Mouse (Mus musculus): Measurements from ENCODE around the gene Kdm3a. TPM values are rescaled to one million over a fixed set of nuclear protein-coding genes. Genes with fewer than 3 reads are reported as not detected.
A peak's percentile ranks its signal among the peaks of the same experiment; 100 is the strongest.

The Kdm3a gene
- total and polyA plus RNA-seq, 3 experiments, result 12.3 to 38.1 (median 22.5) TPM

- no peak overlapping the region for H3K9ac ChIP-seq (ENCODE audit: insufficient read depth, low read depth)
- DNase-seq (ENCODE audit: extremely low read depth), result no peak
- in situ Hi-C loops (cut with MboI; ENCODE audit: low pct_ligation_motif_present, low pct_unique_long_range_greater_than_20kb, low sequenced_read_pairs), result no loop called here
- no peaks in the 10 kb centered on the region; the same call in 1 of the 2 replicates for H3K79me2 ChIP-seq (replicated peaks; ENCODE audit: control insufficient read depth, extremely low read depth, insufficient read depth, poor library complexity, severe bottlenecking)
- no peak overlapping the region for H3K4me3 ChIP-seq (replicated peaks in 1 of 3; ENCODE audit: low read depth in 2 of 3, low read length in 2 of 3, poor library complexity in 1 of 3)
- no peaks in the 10 kb centered on the region for H3K4me1 ChIP-seq (ENCODE audit: control insufficient read depth in 1 of 2, insufficient read depth in 2 of 2)
- H3K4me2 ChIP-seq (ENCODE audit: insufficient read depth, low read depth, poor library complexity, severe bottlenecking), result no peak overlapping the region
- peaks cover 5 to 21% of the 10 kb centered on the region in 2 experiments for H3K36me3 ChIP-seq (replicated peaks in 1 of 2; ENCODE audit: control insufficient read depth in 1 of 2, insufficient read depth in 1 of 2, low read length in 1 of 2)
- dilution Hi-C loops (cut with MboI; ENCODE audit: extremely low pct_ligation_motif_present, extremely low pct_unique_long_range_greater_than_20kb, low sequenced_read_pairs), result no loop called here
- no peaks in the 10 kb centered on the region for H3K27me3 ChIP-seq (replicated peaks)
- TF ChIP-seq POLR2A (IDR thresholded peaks at IDR 0.05; ENCODE audit: low read depth, low read length), result no peak
- TF ChIP-seq SMC3 (IDR thresholded peaks at IDR 0.05; ENCODE audit: low read depth, low read length), result no peak
- TF ChIP-seq RCOR1 (conservative IDR thresholded peaks at IDR 0.05; ENCODE audit: low read depth, low read length), result no peak
- no peak for TF ChIP-seq BHLHE40 (IDR thresholded peaks at IDR 0.05; ENCODE audit: low read depth, low read length)
- TF ChIP-seq ZNF384 (IDR thresholded peaks at IDR 0.05; ENCODE audit: low read depth, low read length), result no peak
- no peak for TF ChIP-seq MXI1 (IDR thresholded peaks at IDR 0.05; ENCODE audit: low read depth, low read length)
- TF ChIP-seq KAT2A (IDR thresholded peaks at IDR 0.05; ENCODE audit: insufficient replicate concordance, low read length), result no peak
- TF ChIP-seq MYC (IDR thresholded peaks at IDR 0.05; ENCODE audit: low read depth, low read length), result no peak
- TF ChIP-seq MEF2A (IDR thresholded peaks at IDR 0.05; ENCODE audit: borderline replicate concordance, low read depth, low read length), result no peak
- no peak for TF ChIP-seq EP300 (IDR thresholded peaks at IDR 0.05; ENCODE audit: low read length)
- no peak for TF ChIP-seq POLR2AphosphoS2 (IDR thresholded peaks at IDR 0.05; ENCODE audit: low read depth, low read length)
- TF ChIP-seq MAX (IDR thresholded peaks at IDR 0.05; ENCODE audit: low read length), result no peak
- no peak for TF ChIP-seq ZKSCAN1 (IDR thresholded peaks at IDR 0.05; ENCODE audit: borderline replicate concordance, low read depth, low read length)
- TF ChIP-seq ZMIZ1 (IDR thresholded peaks at IDR 0.05; ENCODE audit: low read depth, low read length), result no peak
- no peaks in the 10 kb centered on the region for H3K9me3 ChIP-seq (replicated peaks; ENCODE audit: low read length)
- H3K27ac ChIP-seq (ENCODE audit: insufficient read depth, low read depth), result no peak overlapping the region
These were observed 77.3 kb downstream of the Kdm3a start for GRCm38 (mm10) chr6:71555507-71555951.

GRCm38 (mm10) chr6:71543686-71544499 is 88.9 kb downstream of the Kdm3a start, which contains the start of gene Chmp3:
Gene Chmp3 (plus strand): TSS chr6:71543797.
- in situ Hi-C loops (cut with MboI; ENCODE audit: low pct_ligation_motif_present, low pct_unique_long_range_greater_than_20kb, low sequenced_read_pairs) (no loop called here), dilution Hi-C loops (cut with MboI; ENCODE audit: extremely low pct_ligation_motif_present, extremely low pct_unique_long_range_greater_than_20kb, low sequenced_read_pairs) (no loop called here)
- peaks cover 0 to 34% of the 10 kb centered on the region in 2 experiments; a peak in 2 of 4 replicates for H3K4me1 ChIP-seq (ENCODE audit: control insufficient read depth in 1 of 2, insufficient read depth in 2 of 2)
- H3K79me2 ChIP-seq (replicated peaks; ENCODE audit: control insufficient read depth, extremely low read depth, insufficient read depth, poor library complexity, severe bottlenecking), result peaks cover 2% of the 10 kb centered on the region; the same call in 1 of the 2 replicates
- peak within 1 kb of the TSS; percentile 73 to 80 (median 74) for H3K4me3 ChIP-seq (replicated peaks in 1 of 3; ENCODE audit: low read depth in 2 of 3, low read length in 2 of 3, poor library complexity in 1 of 3)
- peak within 1 kb of the TSS; percentile 87 for H3K9ac ChIP-seq (ENCODE audit: insufficient read depth, low read depth)
- peak within 1 kb of the TSS; percentile 76 for H3K27ac ChIP-seq (ENCODE audit: insufficient read depth, low read depth)
- H3K9me3 ChIP-seq (replicated peaks; ENCODE audit: low read length), result no peaks in the 10 kb centered on the region
- peaks cover 0 to 6% of the 10 kb centered on the region in 2 experiments for H3K36me3 ChIP-seq (replicated peaks in 1 of 2; ENCODE audit: control insufficient read depth in 1 of 2, insufficient read depth in 1 of 2, low read length in 1 of 2)
- peak; percentile 90 for DNase-seq (ENCODE audit: extremely low read depth)
- no peaks in the 10 kb centered on the region for H3K27me3 ChIP-seq (replicated peaks)
- H3K4me2 ChIP-seq (ENCODE audit: insufficient read depth, low read depth, poor library complexity, severe bottlenecking), result peak within 1 kb of the TSS; percentile 58
- no peak for TF ChIP-seq E2F4 (IDR thresholded peaks at IDR 0.05; ENCODE audit: insufficient replicate concordance, low read depth, low read length)
- TF ChIP-seq TBP (conservative IDR thresholded peaks at IDR 0.05; ENCODE audit: low read depth, low read length), result peak; percentile 86
- no peak; the same call in 1 of the 2 replicates for TF ChIP-seq MYC (IDR thresholded peaks at IDR 0.05; ENCODE audit: low read depth, low read length)
- 0 out of 2 replicates have a peak, but pooled peaks have one; percentile 69 for TF ChIP-seq MAZ (IDR thresholded peaks at IDR 0.05; ENCODE audit: low read depth, low read length)
- TF ChIP-seq SMC3 (IDR thresholded peaks at IDR 0.05; ENCODE audit: low read depth, low read length), result no peak
- TF ChIP-seq MAFK (IDR thresholded peaks at IDR 0.05; ENCODE audit: insufficient replicate concordance, low read length), result no peak
- TF ChIP-seq POLR2A (IDR thresholded peaks at IDR 0.05; ENCODE audit: low read depth, low read length), result peak; percentile 84
- TF ChIP-seq IRF4 (IDR thresholded peaks at IDR 0.05; ENCODE audit: low read depth, low read length), result 0 out of 2 replicates have a peak, but pooled peaks have one; percentile 36
- no peak for TF ChIP-seq PAX5 (IDR thresholded peaks at IDR 0.05; ENCODE audit: low read length)
- no peak; the same call in 1 of the 2 replicates for TF ChIP-seq RCOR1 (conservative IDR thresholded peaks at IDR 0.05; ENCODE audit: low read depth, low read length)
- TF ChIP-seq BHLHE40 (IDR thresholded peaks at IDR 0.05; ENCODE audit: low read depth, low read length), result peak; percentile 58; the same call in 1 of the 2 replicates
- TF ChIP-seq USF2 (conservative IDR thresholded peaks at IDR 0.05; ENCODE audit: low read depth, low read length), result no peak
- TF ChIP-seq USF1 (IDR thresholded peaks at IDR 0.05; ENCODE audit: low read depth, low read length), result no peak
- TF ChIP-seq CTCF (conservative IDR thresholded peaks at IDR 0.05 in 1 of 2, IDR thresholded peaks at IDR 0.05 in 1 of 2; ENCODE audit: low read depth in 2 of 2, low read length in 2 of 2), result no peak
- peak; percentile 17; the same call in 1 of the 2 replicates for TF ChIP-seq KAT2A (IDR thresholded peaks at IDR 0.05; ENCODE audit: insufficient replicate concordance, low read length)
- peak; percentile 76 for TF ChIP-seq SIN3A (IDR thresholded peaks at IDR 0.05; ENCODE audit: low read length)
- peak; percentile 98 for TF ChIP-seq CHD1 (IDR thresholded peaks at IDR 0.05; ENCODE audit: low read depth, low read length)
- peak; percentile 80 for TF ChIP-seq HCFC1 (IDR thresholded peaks at IDR 0.05; ENCODE audit: low read depth, low read length)
- no peak for TF ChIP-seq RAD21 (IDR thresholded peaks at IDR 0.05; ENCODE audit: low read depth, low read length)
- peak; percentile 83; the same call in 1 of the 2 replicates for TF ChIP-seq TCF12 (IDR thresholded peaks at IDR 0.05; ENCODE audit: low read depth, low read length)
- no peak for TF ChIP-seq ZKSCAN1 (IDR thresholded peaks at IDR 0.05; ENCODE audit: borderline replicate concordance, low read depth, low read length)
- peak; percentile 55; the same call in 1 of the 2 replicates for TF ChIP-seq MXI1 (IDR thresholded peaks at IDR 0.05; ENCODE audit: low read depth, low read length)
- no peak for TF ChIP-seq UBTF (IDR thresholded peaks at IDR 0.05; ENCODE audit: low read depth, low read length)
